Mouse (Mus musculus) forebrain, embryonic 15.5 days (tissue): ENCODE data around the gene Id3. TPM values are rescaled to one million over a fixed set of nuclear protein-coding genes. Genes with fewer than 3 reads are reported as not detected.
"Not testable (repeated sequence)": the region's sequence is repeated elsewhere in the genome, so short reads cannot be mapped to it uniquely, and the experiment has no call there.

ENCODE experiments used
- ATAC-seq: fragments of 200-750 bp; cut with Nextera tagmentation; replicated peaks from 2 replicates; pipeline ENCODE4 v1.8.0; 2017; ENCODE audit warnings: mild to moderate bottlenecking, moderate TSS enrichment, moderate library complexity
- H3K27ac ChIP-seq: fragments of 300-500 bp; sonication (generic); replicated peaks from 2 replicates; pipeline ENCODE4 v1.5.1; 2015; ENCODE audit warnings: mild to moderate bottlenecking, inconsistent platforms
- H3K27me3 ChIP-seq: fragments of 300-500 bp; sonication (generic); 2 replicates; pipeline ENCODE4 v1.6.1; 2015; ENCODE audit warnings: inconsistent platforms
- H3K36me3 ChIP-seq: fragments of 300-500 bp; sonication (generic); 2 replicates; pipeline ENCODE4 v1.6.1; 2015; ENCODE audit warnings: mild to moderate bottlenecking, inconsistent platforms
- H3K4me1 ChIP-seq: fragments of 300-500 bp; sonication (generic); 2 replicates; pipeline ENCODE4 v1.6.1; 2015; ENCODE audit warnings: inconsistent platforms
- H3K4me2 ChIP-seq: fragments of 300-500 bp; sonication (generic); replicated peaks from 2 replicates; pipeline ENCODE4 v1.6.1; 2015; ENCODE audit warnings: mild to moderate bottlenecking, inconsistent platforms
- H3K4me3 ChIP-seq: fragments of 300-500 bp; sonication (generic); 2 replicates; pipeline ENCODE4 v1.5.1; 2015; ENCODE audit warnings: mild to moderate bottlenecking, inconsistent platforms
- H3K9ac ChIP-seq: fragments of 300-500 bp; sonication (generic); replicated peaks from 2 replicates; pipeline ENCODE4 v1.6.1; 2015; ENCODE audit warnings: mild to moderate bottlenecking, inconsistent platforms
- H3K9me3 ChIP-seq: fragments of 300-500 bp; sonication (generic); 2 replicates; pipeline ENCODE4 v1.6.1; 2016; ENCODE audit warnings: inconsistent platforms
- WGBS: fragments of 180-500 bp; shearing (Covaris S2); methylation state at CpG from one replicate; pipeline ENCODE4 v1.1.7; 2015; ENCODE audit warnings: mixed read lengths; 5-methylcytosine and 5-hydroxymethylcytosine counted together
- polyA plus RNA-seq: library from polyadenylated mRNA; unstranded; fragments of >200 nt; fragmentation: Nextera tagmentation; extraction: Ambion mirVana; gene quantifications from 2 replicates; pipeline ENCODE4 v1.2.1, GENCODE M21; 2015

Gene Id3
- 87.3 and 98.1 TPM in 2 replicates for polyA plus RNA-seq

DNA sequence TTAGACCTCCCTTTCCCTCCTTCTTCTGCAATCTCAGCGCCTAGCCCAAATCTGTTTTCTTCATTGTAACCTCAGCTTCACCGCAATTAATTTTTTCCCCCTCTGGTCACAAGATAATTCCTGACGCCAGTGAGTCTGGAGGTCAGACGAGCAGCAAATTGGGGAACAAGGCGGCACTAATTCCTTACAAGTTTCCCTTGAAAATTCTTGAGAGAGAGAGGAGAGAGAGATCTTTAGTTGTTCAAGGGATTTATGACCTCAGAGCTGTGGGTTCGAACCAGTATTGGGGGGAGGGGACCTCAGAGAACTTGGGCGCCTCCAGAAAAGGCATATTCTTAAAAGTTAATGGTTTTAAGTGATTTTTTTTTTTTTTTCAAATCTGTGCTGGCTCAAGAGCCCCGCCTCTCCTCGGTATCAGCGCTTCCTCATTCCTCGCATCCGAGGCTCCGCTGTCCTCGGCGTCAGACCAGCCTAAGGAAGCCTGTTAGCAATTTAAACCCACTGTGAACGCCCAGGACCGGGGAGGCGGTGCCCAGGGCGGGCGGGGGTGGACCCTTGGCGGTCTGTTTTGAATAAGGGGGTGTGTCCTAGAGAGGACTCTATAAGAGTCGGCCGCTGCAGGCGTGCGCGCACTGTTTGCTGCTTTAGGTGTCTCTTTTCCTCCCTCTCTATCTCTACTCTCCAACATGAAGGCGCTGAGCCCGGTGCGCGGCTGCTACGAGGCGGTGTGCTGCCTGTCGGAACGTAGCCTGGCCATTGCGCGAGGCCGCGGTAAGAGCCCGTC lies at the start of gene Id3:
Id3 (plus strand) TSS at position 305 of the 784 bp plus-strand sequence.
- Histone ChIP-seq H3K27ac (peak within 1 kb of the TSS; percentile 46), H3K4me1 (peaks cover 61% of the 10 kb centered on the region), H3K4me2 (peak within 1 kb of the TSS; percentile 81), H3K4me3 (peak within 1 kb of the TSS; percentile 47), H3K9ac (peak within 1 kb of the TSS; percentile 57), H3K36me3 (no peaks in the 10 kb centered on the region), H3K27me3 (peaks cover 25% of the 10 kb centered on the region), H3K9me3 (no peaks in the 10 kb centered on the region)
- peak; percentile 83 for ATAC-seq
- 1% methylated on average over 39 of the region's 39 CpGs for WGBS

DNA sequence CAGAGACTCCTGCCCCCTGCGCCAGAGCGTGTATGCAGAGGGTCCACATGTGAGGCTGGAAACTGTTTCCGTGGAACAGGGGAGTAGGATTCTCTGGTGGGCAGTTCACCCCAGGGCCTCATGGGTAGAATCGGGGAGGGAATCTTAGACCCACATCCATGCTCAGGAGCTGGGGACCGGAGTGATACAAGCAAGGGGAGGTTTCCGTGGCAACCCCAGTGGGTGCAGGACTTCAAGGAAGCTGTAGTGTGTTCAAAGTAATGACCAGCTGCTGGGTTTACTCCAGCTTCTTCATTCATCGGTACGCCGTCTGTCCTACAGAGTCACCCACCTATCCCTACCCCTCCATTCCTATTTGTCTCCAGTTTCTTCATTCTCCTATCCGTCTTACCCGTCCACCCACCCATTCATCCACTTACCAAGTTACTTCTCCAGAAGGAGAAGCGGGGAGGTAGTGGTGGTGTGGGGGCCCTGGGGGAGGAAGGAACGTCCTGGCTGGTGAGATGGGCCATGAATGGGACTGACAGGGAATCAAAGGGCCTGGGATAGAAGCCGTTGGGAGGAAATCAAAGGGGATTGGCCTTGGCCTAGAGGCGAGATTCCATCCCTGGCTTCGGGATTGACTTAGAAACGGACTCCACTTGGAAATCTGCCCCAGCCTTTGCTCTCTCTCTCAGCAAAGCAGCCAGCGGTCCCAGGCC lies 48.6 kb upstream of the Id3 start:
- Histone ChIP-seq H3K27me3 (no peaks in the 10 kb centered on the region), H3K36me3 (no peaks in the 10 kb centered on the region), H3K4me2 (no peak overlapping the region), H3K9me3 (no peaks in the 10 kb centered on the region), H3K4me1 (no peaks in the 10 kb centered on the region), H3K27ac (no peak overlapping the region), H3K9ac (no peak overlapping the region), H3K4me3 (no peak overlapping the region)
- WGBS: 70% methylated on average over 18 of the region's 18 CpGs
- ATAC-seq: no peak

DNA sequence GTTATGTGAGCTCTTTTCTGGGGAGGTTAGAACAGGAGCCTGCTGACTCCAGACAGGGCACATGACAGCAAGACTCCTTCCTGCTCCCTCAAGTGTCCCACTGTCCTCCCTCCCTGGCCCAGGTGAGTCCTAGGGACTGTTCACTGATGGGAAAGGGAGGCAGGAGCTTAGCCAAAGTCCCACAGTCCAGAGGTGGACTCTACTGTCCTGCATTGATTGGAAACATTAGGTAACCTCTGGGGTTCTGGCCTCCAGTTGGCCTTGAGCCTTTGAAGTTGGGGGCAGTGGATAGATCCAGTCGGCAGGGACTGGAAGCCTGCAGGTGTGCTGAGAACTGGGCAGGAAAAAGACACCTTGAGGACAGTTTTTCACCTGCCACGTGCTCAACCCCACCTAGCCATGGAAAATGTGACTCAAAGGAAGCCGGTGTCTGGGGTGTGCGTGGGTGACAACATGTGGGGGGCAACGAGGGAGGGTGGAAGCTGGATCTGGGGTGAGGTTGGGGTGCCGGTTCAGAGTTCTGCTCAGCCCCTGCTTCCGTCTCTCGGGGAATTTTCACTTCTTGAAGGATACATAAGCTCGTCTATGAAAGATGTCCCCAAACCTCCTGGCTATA lies 47.7 kb upstream of the Id3 start:
- H3K27me3 ChIP-seq: no peaks in the 10 kb centered on the region
- no peak for ATAC-seq
- no peak overlapping the region for H3K27ac ChIP-seq
- H3K9me3 ChIP-seq: no peaks in the 10 kb centered on the region
- no peak overlapping the region for H3K4me2 ChIP-seq
- 76% methylated on average over 9 of the region's 9 CpGs for WGBS
- no peak overlapping the region for H3K4me3 ChIP-seq
- no peaks in the 10 kb centered on the region for H3K36me3 ChIP-seq
- H3K4me1 ChIP-seq: no peaks in the 10 kb centered on the region
- H3K9ac ChIP-seq: no peak overlapping the region

DNA sequence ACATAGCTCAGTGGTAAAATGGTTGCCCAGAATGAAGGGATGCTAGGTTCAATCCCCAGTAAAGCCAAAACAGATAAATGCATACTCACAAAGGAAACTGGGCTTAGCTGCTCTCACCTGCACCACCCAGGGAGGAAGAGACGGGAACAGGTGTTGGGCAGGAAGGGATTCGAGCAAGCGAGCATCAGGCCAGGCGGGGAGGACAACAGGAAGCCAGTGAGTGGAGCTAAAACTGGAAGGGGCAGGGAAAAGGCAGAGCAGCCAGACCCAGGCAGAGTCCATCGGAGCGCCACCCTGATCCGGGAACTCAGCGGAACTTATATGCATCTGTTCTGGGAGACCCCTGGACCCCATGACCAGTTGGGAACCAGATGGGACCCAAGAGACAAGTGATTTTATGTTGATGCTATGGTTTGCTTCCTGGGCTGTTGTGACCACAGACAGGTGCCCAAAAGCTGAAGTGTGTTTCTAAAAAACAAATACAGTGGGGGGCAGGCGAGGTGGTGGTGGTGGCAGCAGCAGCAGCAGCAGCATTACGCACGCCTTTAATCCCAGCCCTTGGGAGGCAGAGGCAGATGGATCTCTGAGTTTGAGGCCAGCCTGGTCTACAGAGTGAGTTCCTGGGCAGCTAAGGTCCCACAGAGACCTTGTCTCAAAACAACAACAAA lies 46.7 kb upstream of the Id3 start:
- H3K9me3 ChIP-seq: no peaks in the 10 kb centered on the region
- H3K9ac ChIP-seq: no peak overlapping the region
- H3K36me3 ChIP-seq: no peaks in the 10 kb centered on the region
- no peaks in the 10 kb centered on the region for H3K4me1 ChIP-seq
- 79% methylated on average over 11 of the region's 11 CpGs for WGBS
- no peaks in the 10 kb centered on the region for H3K27me3 ChIP-seq
- no peak overlapping the region for H3K27ac ChIP-seq
- no peak overlapping the region for H3K4me3 ChIP-seq
- no peak overlapping the region for H3K4me2 ChIP-seq
- no peak for ATAC-seq

DNA sequence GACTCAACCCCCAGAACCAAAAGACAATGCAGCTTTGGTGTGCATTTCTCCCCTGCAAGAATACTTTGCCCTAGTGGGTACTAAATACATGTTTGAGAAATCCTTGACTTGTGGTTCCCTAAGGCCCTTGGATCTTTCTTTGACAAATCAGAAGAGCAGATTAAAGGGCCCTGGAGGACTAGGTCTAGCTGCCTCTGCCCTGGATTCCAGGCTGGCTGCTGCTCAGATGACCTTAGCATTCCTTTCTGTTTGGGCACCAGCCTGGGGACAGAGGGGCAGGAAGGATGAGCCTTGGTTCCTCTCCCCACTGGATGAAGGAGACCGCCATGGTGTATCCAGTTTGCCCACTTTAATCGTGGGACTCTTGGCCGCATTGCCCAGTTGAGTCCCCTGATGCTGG lies 44.9 kb upstream of the Id3 start:
- Histone ChIP-seq H3K9me3 (no peaks in the 10 kb centered on the region), H3K27me3 (no peaks in the 10 kb centered on the region), H3K4me1 (no peaks in the 10 kb centered on the region), H3K27ac (no peak overlapping the region), H3K9ac (no peak overlapping the region), H3K4me3 (no peak overlapping the region), H3K4me2 (no peak overlapping the region), H3K36me3 (no peaks in the 10 kb centered on the region)
- WGBS: 98% methylated on average over 3 of the region's 3 CpGs
- no peak for ATAC-seq

DNA sequence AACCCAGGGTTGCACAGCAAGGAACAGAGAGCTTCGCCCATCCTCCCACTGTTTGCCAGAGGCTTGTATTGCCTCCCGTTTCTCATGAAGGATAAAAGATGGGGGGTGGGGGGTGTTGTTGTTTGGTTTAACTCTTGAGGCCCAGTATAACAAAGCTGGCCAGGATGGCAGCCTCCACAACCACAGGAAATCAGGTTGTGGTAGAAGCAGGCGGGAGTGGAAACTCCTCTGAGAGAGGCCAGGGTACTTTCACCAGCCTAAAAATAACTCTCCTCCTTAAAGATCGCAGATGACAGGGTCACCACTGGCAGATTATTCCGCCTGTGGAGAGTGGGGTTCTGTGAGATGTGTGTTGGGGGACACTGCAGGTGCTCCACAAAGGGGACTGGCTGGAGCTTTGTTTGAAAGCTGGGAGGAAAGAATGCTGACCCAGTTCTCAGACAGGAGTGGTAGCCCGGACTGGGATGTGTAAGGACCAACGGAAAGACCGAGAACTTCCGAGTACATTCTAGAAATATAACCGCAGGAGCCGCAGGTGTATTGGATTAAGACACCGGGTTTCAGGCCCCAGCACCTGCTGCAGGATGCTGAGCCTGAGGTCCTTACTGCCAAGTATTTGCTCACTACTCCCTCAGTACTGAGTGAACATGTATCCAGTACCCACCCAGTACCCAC lies 42.8 kb upstream of the Id3 start:
- no peak overlapping the region for H3K9ac ChIP-seq
- H3K36me3 ChIP-seq: no peaks in the 10 kb centered on the region
- no peaks in the 10 kb centered on the region for H3K27me3 ChIP-seq
- no peak overlapping the region for H3K27ac ChIP-seq
- H3K4me3 ChIP-seq: no peak overlapping the region
- ATAC-seq: no peak
- H3K9me3 ChIP-seq: no peaks in the 10 kb centered on the region
- H3K4me2 ChIP-seq: no peak overlapping the region
- WGBS: 69% methylated on average over 12 of the region's 12 CpGs
- no peaks in the 10 kb centered on the region for H3K4me1 ChIP-seq

DNA sequence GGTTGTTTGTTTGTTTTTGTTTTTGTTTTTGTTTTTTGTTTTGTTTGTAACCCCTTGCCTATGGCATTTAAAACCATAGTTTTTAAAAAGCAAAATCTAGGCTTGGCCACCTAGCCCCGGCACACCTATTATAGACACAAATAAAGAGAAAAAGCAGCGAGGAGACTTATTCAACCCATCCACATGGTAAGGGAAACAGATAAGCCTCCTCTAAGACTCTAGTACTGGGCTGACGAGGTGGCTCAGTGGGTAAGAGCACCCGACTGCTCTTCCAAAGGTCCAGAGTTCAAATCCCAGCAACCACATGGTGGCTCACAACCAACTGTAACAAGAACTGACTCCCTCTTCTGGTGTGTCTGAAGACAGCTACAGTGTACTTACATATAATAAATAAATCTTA lies 41.5 kb upstream of the Id3 start:
- not testable (repeated sequence) for H3K36me3 ChIP-seq, ATAC-seq, H3K27ac ChIP-seq, H3K9me3 ChIP-seq, H3K4me2 ChIP-seq, H3K9ac ChIP-seq, H3K27me3 ChIP-seq, H3K4me1 ChIP-seq, H3K4me3 ChIP-seq
- 87% methylated on average over 4 of the region's 4 CpGs for WGBS

DNA sequence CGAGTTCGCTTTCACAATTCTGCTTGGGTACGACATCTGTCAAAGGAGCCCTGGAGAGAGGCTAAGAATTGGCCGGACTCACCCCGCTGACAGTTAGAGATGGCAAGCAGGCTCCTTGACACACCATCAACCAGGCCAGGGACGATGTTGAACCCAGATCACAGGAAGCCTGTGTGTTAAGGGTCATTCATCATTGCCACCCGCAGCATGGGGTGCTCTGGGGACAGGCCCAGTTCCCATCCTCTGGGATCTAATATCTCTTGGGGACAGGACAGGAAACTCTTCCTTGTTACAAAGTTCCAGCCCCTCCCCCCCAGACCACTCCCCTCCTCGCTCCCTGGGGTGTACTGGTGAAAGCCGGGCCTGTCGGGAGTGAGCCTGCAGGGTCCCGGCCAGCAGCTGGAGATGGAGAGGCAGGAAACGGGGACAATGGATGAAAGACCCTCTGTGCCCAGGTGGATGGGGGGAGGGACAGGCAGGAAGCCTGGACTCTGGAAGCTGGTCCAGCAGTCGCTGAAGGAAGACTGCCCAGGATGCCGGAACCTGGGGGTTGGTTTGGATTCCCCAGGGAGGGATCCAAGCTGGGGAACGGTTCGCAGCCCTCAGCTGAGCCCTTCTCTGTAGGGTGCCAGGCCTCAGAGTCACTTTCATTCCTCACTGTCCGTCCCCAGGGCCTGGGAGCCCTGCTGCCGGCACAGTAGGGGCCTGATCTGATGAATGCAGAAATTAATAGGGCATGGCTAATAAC lies 38.5 kb upstream of the Id3 start:
- ATAC-seq: no peak
- Histone ChIP-seq H3K4me2 (no peak overlapping the region), H3K4me3 (no peak overlapping the region), H3K27ac (no peak overlapping the region), H3K9me3 (no peaks in the 10 kb centered on the region), H3K27me3 (no peaks in the 10 kb centered on the region), H3K9ac (no peak overlapping the region), H3K36me3 (no peaks in the 10 kb centered on the region), H3K4me1 (no peaks in the 10 kb centered on the region)
- 8% methylated on average over 16 of the region's 18 CpGs for WGBS

DNA sequence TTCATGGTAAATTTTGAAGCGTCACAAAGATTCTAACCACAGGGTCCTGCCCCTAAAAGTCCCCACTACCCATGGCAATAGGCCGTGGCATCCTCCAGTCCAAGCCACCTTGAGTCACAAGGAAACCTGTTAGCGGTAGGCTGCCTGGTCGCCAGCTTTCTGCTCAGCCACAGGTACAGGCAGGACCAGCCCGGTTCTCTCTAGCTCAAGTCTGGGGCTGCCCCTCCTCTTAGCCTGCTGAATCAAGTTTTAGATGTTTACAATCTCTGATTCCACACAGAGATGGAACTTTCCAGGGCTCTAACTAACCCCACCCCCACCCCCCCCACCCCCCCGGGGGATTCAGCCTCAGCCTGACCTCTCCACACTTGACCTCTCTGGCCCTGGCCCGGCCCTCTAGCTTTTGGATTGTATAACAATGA lies 36.4 kb upstream of the Id3 start:
- Histone ChIP-seq H3K36me3 (no peaks in the 10 kb centered on the region), H3K4me3 (no peak overlapping the region), H3K27me3 (no peaks in the 10 kb centered on the region), H3K27ac (no peak overlapping the region), H3K4me1 (no peaks in the 10 kb centered on the region), H3K9ac (no peak overlapping the region), H3K9me3 (no peaks in the 10 kb centered on the region), H3K4me2 (no peak overlapping the region)
- no peak for ATAC-seq
- WGBS: 57% methylated on average over 7 of the region's 7 CpGs

DNA sequence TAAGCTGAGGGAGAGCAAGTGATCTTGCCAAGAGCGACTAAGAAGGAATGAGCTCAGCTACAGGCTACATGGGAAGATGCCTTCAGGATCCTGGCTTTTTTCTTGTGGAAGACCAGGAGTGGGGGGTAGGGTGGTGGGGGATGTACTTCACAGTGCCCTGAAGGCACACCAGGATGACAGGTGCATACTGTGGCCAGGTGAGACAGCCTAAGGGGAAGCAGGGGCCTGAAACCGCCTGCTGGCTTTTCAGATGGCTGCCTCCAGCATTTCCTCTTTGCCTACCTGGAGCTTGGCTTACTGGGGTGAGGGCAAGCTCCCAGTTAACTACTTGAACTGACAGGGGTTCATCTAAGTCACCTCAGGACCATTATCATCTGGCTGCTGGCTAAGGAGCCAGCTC lies 34.1 kb upstream of the Id3 start:
- H3K4me3 ChIP-seq: no peak overlapping the region
- no peak overlapping the region for H3K9ac ChIP-seq
- no peak overlapping the region for H3K4me2 ChIP-seq
- no peak for ATAC-seq
- H3K27me3 ChIP-seq: no peaks in the 10 kb centered on the region
- WGBS: 93% methylated on average over 2 of the region's 2 CpGs
- H3K27ac ChIP-seq: no peak overlapping the region
- H3K9me3 ChIP-seq: no peaks in the 10 kb centered on the region
- H3K4me1 ChIP-seq: no peaks in the 10 kb centered on the region
- no peaks in the 10 kb centered on the region for H3K36me3 ChIP-seq
